Mouse (Mus musculus): ENCODE measurements around the gene Tmem214. TPM values are rescaled to one million over a fixed set of nuclear protein-coding genes. Genes with fewer than 3 reads are reported as not detected.

The Tmem214 gene
- polyA plus RNA-seq, 1 experiment from 2014 or later, result 48.6 TPM

Other genes with a start within 250 kb of the Tmem214 start
- 33.1 and 37.1 TPM in 2 replicates for gene Slc35f6, start 220.1 kb upstream of the Tmem214 start, polyA plus RNA-seq (2014; fragmentation: Nextera tagmentation; extraction: Ambion mirVana)
- 23.7 and 29.3 TPM in 2 replicates for gene Cenpa, start 201.2 kb upstream of the Tmem214 start, polyA plus RNA-seq (2014; fragmentation: Nextera tagmentation; extraction: Ambion mirVana)
- 178 and 203 TPM in 2 replicates for gene Dpysl5, start 156.4 kb upstream of the Tmem214 start, polyA plus RNA-seq (2014; fragmentation: Nextera tagmentation; extraction: Ambion mirVana)
- 129 and 140 TPM in 2 replicates for gene Mapre3, start 53.4 kb upstream of the Tmem214 start, polyA plus RNA-seq (2014; fragmentation: Nextera tagmentation; extraction: Ambion mirVana)
- gene Agbl5, start 20.7 kb downstream of the Tmem214 start, polyA plus RNA-seq (2014; fragmentation: Nextera tagmentation; extraction: Ambion mirVana), result 27.7 and 29.2 TPM in 2 replicates
- 234 TPM in 2 replicates for gene Ost4, start 39.8 kb downstream of the Tmem214 start, polyA plus RNA-seq (2014; fragmentation: Nextera tagmentation; extraction: Ambion mirVana)
- gene Emilin1, start 45.4 kb downstream of the Tmem214 start, polyA plus RNA-seq (2014; fragmentation: Nextera tagmentation; extraction: Ambion mirVana), result 3.5 and 22.9 TPM in 2 replicates
- 8.3 and 10.4 TPM in 2 replicates for gene Khk, start 53.4 kb downstream of the Tmem214 start, polyA plus RNA-seq (2014; fragmentation: Nextera tagmentation; extraction: Ambion mirVana)
- gene Cgref1, start 77.6 kb downstream of the Tmem214 start, polyA plus RNA-seq (2014; fragmentation: Nextera tagmentation; extraction: Ambion mirVana), result 60.9 and 76.4 TPM in 2 replicates
- 72.4 and 80.0 TPM in 2 replicates for gene Preb, start 92.3 kb downstream of the Tmem214 start, polyA plus RNA-seq (2014; fragmentation: Nextera tagmentation; extraction: Ambion mirVana)
- not detected in 2 replicates for gene Tcf23, start 100.7 kb downstream of the Tmem214 start, polyA plus RNA-seq (2014; fragmentation: Nextera tagmentation; extraction: Ambion mirVana)
- gene Atraid, start 180.3 kb downstream of the Tmem214 start, polyA plus RNA-seq (2014; fragmentation: Nextera tagmentation; extraction: Ambion mirVana), result 186 and 189 TPM in 2 replicates
- 15.1 and 15.6 TPM in 2 replicates for gene Slc5a6, start 180.9 kb downstream of the Tmem214 start, polyA plus RNA-seq (2014; fragmentation: Nextera tagmentation; extraction: Ambion mirVana)
- gene Cad, start 186.8 kb downstream of the Tmem214 start, polyA plus RNA-seq (2014; fragmentation: Nextera tagmentation; extraction: Ambion mirVana), result 10.4 and 10.6 TPM in 2 replicates
- gene Dnajc5g, start 238.3 kb downstream of the Tmem214 start, polyA plus RNA-seq (2014; fragmentation: Nextera tagmentation; extraction: Ambion mirVana), result not detected in 2 replicates
- 39.8 and 48.3 TPM in 2 replicates for gene Slc30a3, start 240.2 kb downstream of the Tmem214 start, polyA plus RNA-seq (2014; fragmentation: Nextera tagmentation; extraction: Ambion mirVana)
- not detected in 2 replicates for gene Trim54, start 248.7 kb downstream of the Tmem214 start, polyA plus RNA-seq (2014; fragmentation: Nextera tagmentation; extraction: Ambion mirVana)